Mouse (Mus musculus) lung, embryonic 14.5 days (tissue): Measurements from ENCODE around the gene Nxf1. TPM values are rescaled to one million over a fixed set of nuclear protein-coding genes. Genes with fewer than 3 reads are reported as not detected.

Experiments
- ATAC-seq: fragments of 200-750 bp; cut with Nextera tagmentation; 2 replicates; pipeline ENCODE4 v1.8.0; 2017; ENCODE audit warnings: mild to moderate bottlenecking, moderate TSS enrichment, moderate library complexity; ENCODE audit not compliant: insufficient read depth
- DNase-seq: peaks from one replicate; pipeline ENCODE4 v3.0.0-alpha.2; 2015
- H3K27ac ChIP-seq: fragments of 300-500 bp; sonication (generic); 2 replicates; pipeline ENCODE4 v1.5.1; 2014; ENCODE audit warnings: low read depth, mild to moderate bottlenecking, moderate library complexity
- H3K27me3 ChIP-seq: fragments of 300-500 bp; sonication (generic); 2 replicates; pipeline ENCODE4 v1.6.1; 2014; ENCODE audit warnings: low read length, control low read depth; ENCODE audit not compliant: insufficient read depth
- H3K36me3 ChIP-seq: fragments of 300-500 bp; sonication (generic); 2 replicates; pipeline ENCODE4 v1.6.1; 2014; ENCODE audit warnings: control low read depth; ENCODE audit not compliant: insufficient read depth
- H3K4me1 ChIP-seq: fragments of 300-500 bp; sonication (generic); 2 replicates; pipeline ENCODE4 v1.6.1; 2014; ENCODE audit warnings: antibody characterized with exemption, control low read depth; ENCODE audit not compliant: insufficient read depth
- H3K4me2 ChIP-seq: fragments of 300-500 bp; sonication (generic); 2 replicates; pipeline ENCODE4 v1.6.1; 2014; ENCODE audit warnings: mild to moderate bottlenecking
- H3K4me3 ChIP-seq: fragments of 300-500 bp; sonication (generic); 2 replicates; pipeline ENCODE4 v1.5.1; 2014; ENCODE audit warnings: low read depth, low read length
- H3K9ac ChIP-seq: fragments of 300-500 bp; sonication (generic); 2 replicates; pipeline ENCODE4 v1.6.1; 2014
- H3K9me3 ChIP-seq: fragments of 300-500 bp; sonication (generic); 2 replicates; pipeline ENCODE4 v1.6.1; 2016; ENCODE audit warnings: low read depth, low read length, control low read depth
- CTCF ChIP-seq: IDR thresholded peaks from 2 replicates; pipeline ENCODE4 v1.5.1; 2016; ENCODE audit warnings: antibody characterized with exemption, low read depth
- WGBS: fragments of 180-500 bp; shearing (Covaris S2); extraction: QIAGEN DNeasy Blood & Tissue Kit; methylation state at CpG from one replicate; pipeline ENCODE4 v1.1.7; 2014; 5-methylcytosine and 5-hydroxymethylcytosine counted together
- microRNA-seq: library from miRNA; unstranded; fragments of <30 nt; microRNA quantifications from one replicate; pipeline ENCODE4, GENCODE M21; 2016; ENCODE audit warnings: borderline number of aligned reads
- polyA plus RNA-seq: library from polyadenylated mRNA; unstranded; fragments of >200 nt; fragmentation: Nextera tagmentation; extraction: Ambion mirVana; gene quantifications from 2 replicates; pipeline ENCODE4 v1.2.1, GENCODE M21; 2014

Nxf1 gene
- polyA plus RNA-seq, 1 experiment from 2014 or later: 195 TPM

- peak within 1 kb of the TSS; percentile 80 for H3K4me2 ChIP-seq
- TF ChIP-seq CTCF: no peak
- under 1% methylated on average over 33 of the region's 33 CpGs for WGBS
These were observed 62.1 kb downstream of the Nxf1 start, which contains the start of gene Ttc9c for GRCm38 (mm10) chr19:8818801-8819595. Gene Ttc9c (minus strand): TSS chr19:8819333.

GRCm38 (mm10) chr19:8819596-8820423, 62.9 kb downstream of the Nxf1 start, which contains the start of gene Hnrnpul2:
Gene Hnrnpul2 (plus strand): TSS chr19:8820010.
- H3K9me3 ChIP-seq: no peaks in the 10 kb centered on the region
- TF ChIP-seq CTCF: no peak
- peaks cover 48% of the 10 kb centered on the region for H3K36me3 ChIP-seq
- H3K4me3 ChIP-seq: peak within 1 kb of the TSS; percentile 100
- H3K27me3 ChIP-seq: no peaks in the 10 kb centered on the region
- peaks cover 16% of the 10 kb centered on the region for H3K4me1 ChIP-seq
- DNase-seq (peak; percentile 99), ATAC-seq (peak; percentile 96)
- H3K27ac ChIP-seq: peak within 1 kb of the TSS; percentile 100
- WGBS: under 1% methylated on average over 83 of the region's 83 CpGs
- H3K9ac ChIP-seq: peak within 1 kb of the TSS; percentile 95
- H3K4me2 ChIP-seq: peak within 1 kb of the TSS; percentile 80

More at GRCm38 (mm10) chr19:8818801-8819595, 62.1 kb downstream of the Nxf1 start, which contains the start of gene Ttc9c:
- no peaks in the 10 kb centered on the region for H3K27me3 ChIP-seq
- peak; percentile 92 for ATAC-seq
- peaks cover 16% of the 10 kb centered on the region for H3K4me1 ChIP-seq
- peak within 1 kb of the TSS; percentile 100 for H3K27ac ChIP-seq
- DNase-seq: peak; percentile 100
- H3K9ac ChIP-seq: peak within 1 kb of the TSS; percentile 95
- no peaks in the 10 kb centered on the region for H3K9me3 ChIP-seq
- peak within 1 kb of the TSS; percentile 100 for H3K4me3 ChIP-seq
- peaks cover 46% of the 10 kb centered on the region for H3K36me3 ChIP-seq

Small RNAs within 50 kb of the gene (microRNA-seq; reads per million reads assigned to microRNA genes)
- not detected for gene Mir6992

Other genes starting within 250 kb of the Nxf1 start
- not detected in 2 replicates for gene Slc22a8, start 165.8 kb upstream of the Nxf1 start, polyA plus RNA-seq
- not detected in 2 replicates for gene Slc22a6, start 139.0 kb upstream of the Nxf1 start, polyA plus RNA-seq
- 0.05 and 0.08 TPM in 2 replicates for gene Chrm1, start 93.3 kb upstream of the Nxf1 start, polyA plus RNA-seq
- gene Slc3a2, start 33.7 kb upstream of the Nxf1 start, polyA plus RNA-seq: 85.0 and 89.1 TPM in 2 replicates
- gene Wdr74, start 21.2 kb upstream of the Nxf1 start, polyA plus RNA-seq: 83.4 and 88.0 TPM in 2 replicates
- gene 1700092M07Rik, start 16.4 kb upstream of the Nxf1 start, polyA plus RNA-seq: 1.2 and 2.3 TPM in 2 replicates
- 122 and 126 TPM in 2 replicates for gene Stx5a, start 15.7 kb upstream of the Nxf1 start, polyA plus RNA-seq
- gene Tmem223, start 13.9 kb downstream of the Nxf1 start, polyA plus RNA-seq: 166 and 207 TPM in 2 replicates
- 67.7 and 72.3 TPM in 2 replicates for gene Tmem179b, start 17.4 kb downstream of the Nxf1 start, polyA plus RNA-seq
- gene Taf6l, start 29.3 kb downstream of the Nxf1 start, polyA plus RNA-seq: 21.5 and 24.7 TPM in 2 replicates
- 162 and 163 TPM in 2 replicates for gene Polr2g, start 41.5 kb downstream of the Nxf1 start, polyA plus RNA-seq
- 6.1 and 6.6 TPM in 2 replicates for gene Zbtb3, start 45.5 kb downstream of the Nxf1 start, polyA plus RNA-seq
- 53.7 and 55.7 TPM in 2 replicates for gene Ttc9c, start 62.3 kb downstream of the Nxf1 start, polyA plus RNA-seq
- 7.9 and 8.3 TPM in 2 replicates for gene Hnrnpul2, start 62.9 kb downstream of the Nxf1 start, polyA plus RNA-seq
- gene AC129217.1, start 72.7 kb downstream of the Nxf1 start, polyA plus RNA-seq: not detected in 2 replicates
- 38.4 and 42.5 TPM in 2 replicates for gene Bscl2, start 80.4 kb downstream of the Nxf1 start, polyA plus RNA-seq
- gene Gng3, start 82.1 kb downstream of the Nxf1 start, polyA plus RNA-seq: 1.2 and 2.1 TPM in 2 replicates
- 0.83 and 0.96 TPM in 2 replicates for gene Lrrn4cl, start 93.7 kb downstream of the Nxf1 start, polyA plus RNA-seq
- gene Ubxn1, start 114.4 kb downstream of the Nxf1 start, polyA plus RNA-seq: 149 and 152 TPM in 2 replicates
- gene Uqcc3, start 123.8 kb downstream of the Nxf1 start, polyA plus RNA-seq: 51.9 and 53.9 TPM in 2 replicates
- gene Lbhd1, start 126.7 kb downstream of the Nxf1 start, polyA plus RNA-seq: 72.1 and 78.8 TPM in 2 replicates
- gene Gm49403, start 126.9 kb downstream of the Nxf1 start, polyA plus RNA-seq: not detected in 2 replicates
- gene 1810009A15Rik, start 131.8 kb downstream of the Nxf1 start, polyA plus RNA-seq: 92.0 and 93.3 TPM in 2 replicates
- 0.37 TPM in 1 of 2 replicates, not detected in the other for gene Gm49416, start 131.9 kb downstream of the Nxf1 start, polyA plus RNA-seq
- gene Ints5, start 135.9 kb downstream of the Nxf1 start, polyA plus RNA-seq: 43.1 and 46.5 TPM in 2 replicates
- 112 and 121 TPM in 2 replicates for gene Ganab, start 141.0 kb downstream of the Nxf1 start, polyA plus RNA-seq
- 34.5 and 37.8 TPM in 2 replicates for gene B3gat3, start 163.3 kb downstream of the Nxf1 start, polyA plus RNA-seq
- 0.73 and 1.3 TPM in 2 replicates for gene Rom1, start 172.3 kb downstream of the Nxf1 start, polyA plus RNA-seq
- 19.0 and 19.5 TPM in 2 replicates for gene Eml3, start 172.5 kb downstream of the Nxf1 start, polyA plus RNA-seq
- gene Mta2, start 184.8 kb downstream of the Nxf1 start, polyA plus RNA-seq: 44.0 and 52.1 TPM in 2 replicates
- 27.4 and 28.4 TPM in 2 replicates for gene Tut1, start 196.8 kb downstream of the Nxf1 start, polyA plus RNA-seq
- gene Eef1g, start 210.0 kb downstream of the Nxf1 start, polyA plus RNA-seq: 480 and 516 TPM in 2 replicates
- 14.9 and 15.8 TPM in 2 replicates for gene Ahnak, start 232.2 kb downstream of the Nxf1 start, polyA plus RNA-seq